Mouse (Mus musculus): ENCODE results near the gene Gm5935. TPM values are rescaled to one million over a fixed set of nuclear protein-coding genes. Genes with fewer than 3 reads are reported as not detected.
"Not testable (repeated sequence)": the region's sequence is repeated elsewhere in the genome, so short reads cannot be mapped to it uniquely, and the experiment has no call there.

Gene Gm5935
- 1.3 and 2.6 TPM in 2 replicates for polyA plus RNA-seq (2012; rRNA removed)

DNA sequence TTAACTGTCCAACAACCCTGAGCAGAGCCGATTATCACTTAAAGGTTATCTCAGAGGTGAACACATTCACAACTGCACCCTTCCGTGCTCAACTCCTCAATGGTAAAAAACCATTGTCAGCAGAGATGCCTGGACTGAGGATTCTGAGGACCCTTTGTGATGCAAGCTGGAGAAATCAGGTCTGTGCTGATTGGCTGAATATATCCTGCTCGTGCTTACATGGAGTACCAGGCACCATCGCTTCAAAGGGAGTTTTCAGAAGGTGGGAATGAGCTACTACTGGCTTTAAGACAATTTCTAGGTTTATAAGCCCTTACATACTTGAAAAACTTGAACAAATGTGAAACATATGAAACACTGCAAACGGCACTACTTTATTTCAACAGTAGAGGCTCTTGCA is at the start of gene Gm5935:
TSS of gene Gm5935 (minus strand) at position 101 of the 400 bp plus-strand sequence.
- not testable (repeated sequence) for H3K4me3 ChIP-seq (ENCODE audit: control insufficient read depth, low read depth, low read length); H3K27me3 ChIP-seq (ENCODE audit: control insufficient read depth, insufficient read depth, low read length); H3K36me3 ChIP-seq (ENCODE audit: control insufficient read depth, insufficient read depth, low read length); H3K27ac ChIP-seq (ENCODE audit: control insufficient read depth, insufficient read depth, low read depth, low read length); H3K4me1 ChIP-seq (ENCODE audit: control insufficient read depth, insufficient read depth, low read length)

Other genes starting within 250 kb of the Gm5935 start
- gene Gm4297, start 200.3 kb downstream of the Gm5935 start, polyA plus RNA-seq (2012; rRNA removed): 0.04 and 0.09 TPM in 2 replicates